Mouse (Mus musculus) layer of hippocampus, postnatal 10 days (tissue): Measurements from ENCODE around the gene Slc35f5. TPM values are rescaled to one million over a fixed set of nuclear protein-coding genes. Genes with fewer than 3 reads are reported as not detected.
"Not testable (repeated sequence)": the region's sequence is repeated elsewhere in the genome, so short reads cannot be mapped to it uniquely, and the experiment has no call there.

Experiments used
- DNase-seq, 2 experiments: peaks; one replicate each; pipeline ENCODE4 v3.0.0; 2021; ENCODE audit warnings: low spot score in 2 of 2
- long read RNA-seq: library from polyadenylated mRNA; stranded (forward); transcript quantifications from one replicate; pipeline ENCODE4 v2.0.0, GENCODE M21; 2023
- total RNA-seq, 2 experiments: library from RNA; stranded (reverse); gene quantifications; 2 replicates each; pipeline ENCODE4 v1.2.3; 2021

Slc35f5 gene
- 10 to 100 TPM; 32.3 to 36.5 TPM for total RNA-seq
- long read RNA-seq, transcript Slc35f5-201 (16 exons, 2,733 nt) = major isoform, 18 of 42 reads
- long read RNA-seq, partial matches to known transcripts = 7 of 42 reads
- long read RNA-seq, other reads (novel, unspliced or antisense) = 17 of 42 reads

DNA sequence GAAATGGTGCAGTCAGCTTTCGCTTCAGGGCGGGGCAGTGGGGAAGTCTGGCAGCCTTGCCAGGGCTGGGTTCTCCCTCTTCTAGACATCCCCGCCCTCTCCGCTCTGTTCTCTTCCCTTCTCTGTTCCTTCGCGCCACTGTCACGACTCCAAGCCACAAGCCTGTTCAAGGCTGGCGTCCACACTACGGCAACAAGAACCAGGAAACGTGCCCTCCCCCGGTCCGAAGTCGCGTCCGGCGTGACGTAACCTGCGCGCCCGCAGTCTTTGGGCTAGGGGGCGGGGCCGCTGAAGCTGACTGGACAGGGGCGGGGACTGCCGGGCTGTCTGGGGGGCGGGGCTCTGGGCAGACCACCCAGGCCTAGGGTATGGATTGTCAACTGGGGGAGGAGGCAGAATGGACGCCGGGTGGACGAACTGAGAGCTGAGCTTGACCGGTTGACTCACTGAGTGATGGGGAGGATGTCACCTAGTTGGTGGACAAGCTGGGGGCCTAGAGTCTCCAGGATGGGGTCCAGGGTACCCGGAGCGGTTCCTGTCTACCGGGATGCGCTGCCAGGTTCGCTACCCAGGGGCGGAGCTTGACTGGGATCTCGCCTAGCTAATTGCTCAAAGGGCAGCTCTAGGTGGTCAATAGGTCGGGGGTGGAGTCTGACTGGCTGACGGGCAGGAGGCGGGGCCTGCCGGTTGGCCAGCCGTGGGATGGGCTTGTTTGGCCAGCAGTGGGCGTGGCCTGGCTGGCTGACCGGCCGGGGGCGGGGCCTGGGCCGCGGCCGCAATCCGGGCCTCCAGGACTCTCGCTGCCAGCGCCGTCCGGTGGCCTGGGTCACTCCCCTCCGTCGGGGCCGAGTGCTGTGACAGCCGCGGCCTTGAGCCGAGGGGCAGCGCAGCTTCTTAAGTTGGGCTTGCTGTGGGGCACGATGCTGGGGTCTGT lies at the start of gene Slc35f5:
Gene Slc35f5, plus strand, starts transcription at position 337 of the 934 bp plus-strand sequence.
- DNase-seq = peak; percentile 95 to 96

DNA sequence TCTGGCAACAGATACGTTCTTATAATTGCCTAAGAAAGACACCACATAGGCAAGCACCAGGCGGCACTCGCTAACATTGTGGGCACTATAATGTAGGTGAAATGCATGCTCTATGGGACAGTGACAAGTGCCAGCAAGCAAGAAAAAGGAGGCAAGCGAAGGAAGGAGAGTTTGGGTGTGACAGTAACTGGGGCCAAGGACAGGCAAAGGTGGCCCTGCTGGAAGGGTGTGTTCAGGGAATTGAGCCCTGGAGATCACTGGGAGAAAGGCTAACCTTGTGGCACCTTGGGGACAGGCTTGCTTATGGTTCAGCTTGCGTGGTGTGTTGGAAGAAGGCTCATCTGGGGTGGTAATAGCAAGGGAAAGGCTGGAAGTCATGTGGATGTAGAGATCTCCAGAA lies 45.7 kb upstream of the Slc35f5 start:
- DNase-seq = no peak

DNA sequence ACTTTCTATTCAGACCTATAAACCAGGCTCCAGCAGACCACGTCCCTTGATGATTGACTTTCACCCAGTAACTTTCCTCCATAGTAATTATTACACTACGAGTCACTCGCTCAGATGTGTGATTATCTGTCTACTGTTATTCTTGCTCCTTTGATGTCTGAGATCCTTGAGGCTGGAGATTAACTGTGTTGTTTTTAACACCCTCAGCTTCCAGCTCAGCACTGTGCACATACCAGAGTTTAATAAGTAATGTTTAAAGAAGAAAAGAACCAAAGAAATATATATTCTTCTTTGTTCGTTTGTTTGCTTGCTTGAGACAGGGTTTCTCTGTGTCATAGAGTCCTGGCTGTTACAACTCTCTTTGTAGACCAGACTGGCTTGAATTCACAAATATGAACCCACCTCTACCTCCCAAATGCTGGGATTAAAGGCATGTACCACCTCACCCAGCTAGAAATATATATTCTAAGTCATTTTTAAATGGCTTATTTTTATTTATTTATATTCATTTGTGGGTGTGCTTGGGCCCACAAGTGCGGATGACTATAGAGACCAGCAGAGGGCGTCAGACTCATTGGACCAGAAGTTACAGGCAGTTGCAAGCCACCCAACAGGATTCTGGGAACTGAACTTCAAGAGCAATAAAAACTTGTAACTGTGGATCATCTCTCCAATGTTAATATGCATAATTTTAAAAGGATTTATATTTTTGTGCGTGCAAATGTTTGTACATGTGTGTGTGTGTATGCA lies 43.3 kb upstream of the Slc35f5 start:
- no peak for DNase-seq

DNA sequence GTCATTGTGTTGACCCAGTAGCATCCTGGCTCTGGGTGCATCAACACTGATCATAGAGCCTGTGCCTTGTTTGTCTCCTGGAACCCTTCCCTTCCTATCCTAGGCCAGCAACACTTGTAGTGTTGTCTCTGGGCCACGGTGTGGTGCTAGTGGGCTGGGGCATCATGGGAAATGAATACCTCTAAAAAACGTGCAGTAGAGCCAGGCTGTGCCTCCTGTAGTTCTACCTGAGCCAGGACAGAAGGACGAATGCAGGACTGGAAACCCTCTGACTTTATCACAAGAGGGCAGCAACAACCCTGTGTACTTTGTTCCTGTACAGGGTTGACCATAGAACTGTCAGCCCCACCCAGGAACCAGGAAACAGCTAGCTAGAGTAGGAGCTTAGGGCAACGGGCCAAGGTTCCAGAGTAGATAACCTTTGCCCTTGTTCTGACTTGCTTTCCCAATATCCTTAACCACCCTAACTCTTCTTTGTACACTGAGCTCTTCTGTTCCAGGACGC lies 41.2 kb upstream of the Slc35f5 start:
- DNase-seq = no peak

DNA sequence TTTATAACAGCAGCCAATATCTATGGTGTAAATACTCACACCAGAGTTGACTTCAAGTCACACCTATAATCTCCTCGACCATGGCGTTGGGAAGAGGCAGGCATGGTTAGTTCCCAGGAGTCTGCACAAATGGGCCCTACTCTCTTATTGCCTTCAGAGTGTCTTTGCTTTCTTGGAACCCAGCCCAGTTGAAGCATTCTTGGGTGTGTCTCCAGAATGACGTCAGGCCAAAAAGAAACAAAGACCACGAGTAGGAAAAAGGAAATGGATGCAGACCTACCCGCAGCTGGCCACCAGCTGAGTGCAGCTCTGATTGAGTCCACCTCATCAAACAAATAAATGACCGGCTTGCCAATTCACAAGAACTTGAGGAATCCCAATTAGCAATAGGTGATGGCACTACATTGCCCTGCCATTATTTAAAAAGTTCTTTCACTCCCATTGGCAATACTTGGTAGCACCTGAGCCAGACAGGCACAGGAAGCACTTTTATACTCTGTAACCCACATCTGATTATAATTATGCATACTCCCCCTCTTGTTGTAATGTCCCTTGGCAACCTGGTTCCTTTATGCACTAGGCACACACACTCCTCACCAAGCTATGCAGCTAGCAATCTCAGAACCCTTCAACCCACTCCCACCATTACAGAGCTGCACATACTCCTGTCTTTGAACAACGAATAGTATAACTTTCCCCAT lies 34.3 kb upstream of the Slc35f5 start:
- no peak for DNase-seq

DNA sequence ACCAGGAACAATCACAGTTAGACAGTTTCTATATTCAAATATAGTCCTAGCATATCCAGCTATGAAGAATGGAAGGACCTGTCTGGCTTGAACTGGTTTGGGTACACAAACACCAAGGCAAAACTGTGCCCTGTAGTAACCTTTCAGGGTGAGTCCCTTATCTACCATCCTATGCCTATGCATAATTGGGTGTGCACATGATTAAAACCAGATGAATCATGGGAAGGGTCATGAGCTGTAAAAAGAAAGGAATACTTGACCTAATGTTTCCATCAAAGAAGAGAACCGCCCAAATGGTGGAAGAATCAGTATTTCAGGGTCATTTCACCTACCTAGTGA lies 33.8 kb upstream of the Slc35f5 start:
- DNase-seq = no peak

DNA sequence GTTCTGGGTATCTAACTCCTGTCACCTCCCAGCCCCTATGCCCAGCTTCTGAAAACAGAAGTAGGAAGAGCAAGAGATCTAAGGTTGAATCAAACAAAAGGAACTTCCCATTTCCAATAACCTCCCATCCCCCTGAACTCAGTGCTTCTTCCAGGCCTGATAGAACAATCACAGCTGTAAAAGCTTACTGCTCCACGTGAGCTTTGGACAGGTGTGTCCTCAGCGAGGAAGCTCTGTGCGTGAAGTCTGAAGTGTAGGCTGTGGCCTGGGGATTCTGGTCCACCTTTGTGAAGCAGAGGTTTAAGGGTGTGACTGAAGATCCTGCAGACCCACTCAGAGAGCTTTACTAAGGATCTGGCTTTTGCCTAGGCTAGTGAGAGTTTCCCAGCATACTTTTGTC lies 33.0 kb upstream of the Slc35f5 start:
- DNase-seq = no peak

DNA sequence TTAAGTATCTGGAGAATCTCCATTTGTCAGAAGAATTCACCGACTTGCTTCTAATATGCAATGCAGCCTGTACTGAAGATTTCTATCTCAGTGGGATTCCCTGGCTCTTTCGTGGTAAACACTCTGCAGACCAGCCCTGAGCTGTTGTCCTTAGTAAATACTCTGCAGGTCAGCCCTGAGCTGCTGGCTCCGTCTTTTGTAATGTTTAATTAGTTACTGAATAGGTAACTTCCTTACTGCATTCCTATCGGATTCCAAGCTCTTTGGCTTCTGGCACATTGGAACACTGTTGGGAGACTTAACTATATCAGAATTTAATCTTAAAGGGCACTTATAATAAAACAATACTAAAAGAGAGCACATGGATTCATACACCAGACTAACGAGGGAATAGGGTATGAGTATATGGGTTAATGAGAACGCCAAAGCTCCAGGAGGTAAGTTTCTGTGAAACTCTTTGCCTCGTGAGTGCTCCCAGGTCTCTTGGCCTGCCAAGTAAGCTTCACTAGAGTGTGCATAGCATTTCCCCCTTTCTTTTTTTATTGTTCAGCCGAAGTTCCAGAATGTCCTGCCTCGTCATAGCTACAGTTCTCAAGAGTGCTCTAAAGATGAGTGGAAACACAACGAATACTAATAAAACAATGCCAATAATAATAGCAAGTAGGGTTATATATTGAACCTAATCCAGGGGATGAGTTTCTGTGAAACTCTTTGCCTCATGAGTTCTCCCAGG lies 27.0 kb upstream of the Slc35f5 start:
- DNase-seq = not testable (repeated sequence)

DNA sequence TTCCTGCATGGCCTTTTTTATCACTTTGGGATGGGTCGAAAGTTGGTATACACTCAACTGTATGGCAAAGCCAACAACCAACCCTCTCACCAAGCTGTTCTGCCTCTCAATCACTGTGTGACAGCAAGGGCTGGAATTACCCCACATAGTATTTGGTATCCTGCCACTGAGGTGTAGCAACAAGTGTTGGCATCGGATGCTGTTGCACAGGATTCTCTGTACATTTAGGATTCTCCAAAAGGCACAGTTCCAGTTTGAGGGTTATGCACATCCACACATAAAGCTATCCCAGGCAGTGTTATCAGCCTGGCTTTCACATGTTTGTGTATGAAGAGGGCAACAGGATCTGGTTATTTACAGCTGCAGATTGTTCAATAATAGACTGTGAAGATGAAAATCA lies 23.3 kb upstream of the Slc35f5 start:
- no peak for DNase-seq

DNA sequence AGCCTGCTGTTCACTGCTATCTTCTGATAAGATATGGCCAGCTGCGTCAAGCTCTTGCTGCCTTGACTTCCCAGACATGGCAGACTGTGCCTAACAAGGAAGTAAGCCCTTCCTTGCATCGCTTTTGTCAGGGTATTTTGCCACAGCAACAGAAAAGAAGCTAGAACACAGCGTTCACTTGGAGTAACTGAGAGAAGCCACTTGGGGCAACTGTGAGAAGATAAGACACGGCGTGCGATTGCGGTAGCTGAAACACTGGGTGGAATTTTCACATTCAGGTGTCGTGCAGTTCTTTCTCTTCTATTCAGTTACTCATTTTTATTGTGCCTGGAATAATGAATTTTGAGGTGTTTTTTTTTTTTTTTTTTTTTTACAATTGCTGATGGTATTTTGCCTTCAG lies 22.6 kb upstream of the Slc35f5 start:
- no peak for DNase-seq

DNA sequence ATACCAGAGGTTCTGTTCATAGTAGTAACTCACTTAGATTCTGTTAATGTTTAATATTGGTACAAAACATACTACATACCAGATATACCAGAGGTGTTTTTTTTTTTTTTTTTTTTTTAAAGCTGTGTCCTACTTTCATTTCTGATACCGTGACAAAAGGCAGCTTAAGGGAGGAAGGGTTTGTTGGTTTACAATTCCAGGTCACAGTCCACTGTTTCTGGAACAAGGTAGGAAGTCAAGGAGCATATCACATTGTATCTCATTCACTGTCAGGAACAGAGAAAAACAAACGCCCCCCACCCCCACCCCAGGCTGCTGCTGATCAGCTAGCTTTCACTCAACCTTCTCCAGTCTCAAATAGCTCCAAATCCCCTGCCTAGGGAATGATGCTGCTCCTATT lies 21.1 kb upstream of the Slc35f5 start:
- DNase-seq = no peak

DNA sequence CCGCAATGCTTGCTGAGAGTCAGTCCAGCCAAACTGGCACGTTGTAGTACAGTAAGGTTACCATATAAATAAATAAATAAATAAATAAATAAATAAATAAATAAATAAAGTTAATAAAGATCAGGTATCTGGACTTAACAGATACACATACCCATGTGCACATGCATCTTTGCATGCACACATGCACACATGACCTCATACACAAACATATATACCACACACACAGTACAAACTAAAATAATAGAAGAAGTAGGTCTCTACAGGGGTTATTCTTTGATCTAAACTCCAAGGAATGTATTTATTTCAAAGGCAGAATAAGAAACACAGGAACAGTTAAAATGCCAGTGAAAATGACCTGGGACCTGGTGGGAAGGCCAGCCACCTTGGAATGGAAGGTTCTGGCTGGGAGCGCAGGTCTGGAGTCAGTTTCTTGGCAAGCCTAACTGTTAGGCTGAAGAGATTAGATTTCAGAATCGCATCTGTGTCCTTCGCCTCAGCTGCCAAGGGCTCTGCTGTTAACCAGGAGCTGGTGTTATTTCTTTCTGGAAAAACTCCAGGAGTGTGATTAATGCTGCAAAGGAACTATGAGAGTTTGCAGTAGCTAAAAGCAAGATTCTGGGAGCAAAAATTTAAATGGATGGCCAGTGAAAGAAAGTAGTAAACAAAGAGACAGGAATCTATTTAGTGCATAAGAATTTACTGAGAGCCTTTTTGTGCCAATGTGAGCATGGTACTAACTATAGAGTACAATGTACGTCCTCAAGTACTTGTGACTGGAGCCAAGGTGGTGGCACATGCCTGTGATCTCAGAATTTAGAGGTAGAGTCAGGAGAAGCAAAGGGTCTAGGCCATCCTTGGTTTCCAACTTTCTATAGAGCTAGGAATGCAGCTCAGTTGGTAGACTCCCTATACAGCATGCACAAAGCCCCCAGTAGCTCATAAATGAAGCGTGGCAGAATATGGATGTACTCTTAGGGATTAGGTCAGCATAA lies 18.1 kb upstream of the Slc35f5 start:
- no peak for DNase-seq

DNA sequence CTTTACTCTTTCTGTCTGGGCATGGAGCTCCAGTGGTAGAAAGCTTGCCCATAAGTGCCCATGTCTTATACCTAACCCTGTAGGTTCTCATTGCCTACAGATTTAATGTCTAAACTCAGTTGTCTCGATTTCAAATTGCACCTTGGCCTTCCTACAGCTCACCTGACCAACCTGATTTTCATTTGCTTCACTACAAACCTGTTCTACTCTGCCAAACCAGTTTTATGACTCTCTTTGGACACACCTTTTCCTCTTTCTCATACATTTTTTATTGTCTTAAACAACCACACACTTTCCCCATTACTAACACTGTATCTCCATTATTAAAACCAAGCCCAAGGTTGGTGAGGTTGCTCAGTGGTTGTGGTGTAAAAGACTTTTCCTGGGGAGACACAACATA lies 10.5 kb upstream of the Slc35f5 start:
- DNase-seq = no peak

DNA sequence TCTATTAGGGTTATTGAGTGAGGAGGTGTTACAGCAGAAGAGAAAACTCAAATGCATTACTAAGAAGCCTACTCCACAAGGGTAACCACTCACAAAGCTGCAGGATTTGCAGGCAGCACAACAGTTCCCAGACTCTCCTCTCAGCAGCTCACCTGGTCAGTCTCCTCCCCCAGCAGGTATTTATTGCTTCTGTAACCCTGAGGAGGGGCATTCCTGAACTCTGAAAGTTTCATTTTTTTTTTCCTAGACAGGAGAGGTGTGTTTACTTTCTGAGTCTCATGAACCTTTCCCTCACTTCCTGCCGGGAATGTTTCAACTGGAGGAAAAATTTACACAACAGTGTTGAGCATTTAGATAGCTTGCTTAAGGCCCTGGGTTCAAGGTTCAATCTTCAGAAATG lies 10.0 kb upstream of the Slc35f5 start:
- DNase-seq = no peak

DNA sequence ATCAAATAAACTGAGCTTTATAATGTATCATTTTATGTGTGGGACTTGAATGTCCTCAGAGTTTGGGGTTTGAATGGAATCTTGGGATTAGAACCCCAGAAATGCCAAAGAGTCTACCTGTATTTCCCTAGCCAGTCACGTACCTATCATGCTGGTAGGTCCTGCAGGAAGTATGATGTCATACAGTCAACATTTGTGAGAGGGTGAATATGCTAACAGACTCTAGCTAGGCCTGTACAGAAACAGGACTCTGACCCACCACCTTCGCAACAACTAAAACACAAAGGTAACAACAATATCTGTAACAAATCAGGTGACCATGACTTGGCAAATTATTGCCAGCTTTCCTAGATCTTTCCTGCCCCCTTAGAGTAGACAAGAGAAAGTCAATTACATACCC lies 8.8 kb upstream of the Slc35f5 start:
- no peak for DNase-seq

DNA sequence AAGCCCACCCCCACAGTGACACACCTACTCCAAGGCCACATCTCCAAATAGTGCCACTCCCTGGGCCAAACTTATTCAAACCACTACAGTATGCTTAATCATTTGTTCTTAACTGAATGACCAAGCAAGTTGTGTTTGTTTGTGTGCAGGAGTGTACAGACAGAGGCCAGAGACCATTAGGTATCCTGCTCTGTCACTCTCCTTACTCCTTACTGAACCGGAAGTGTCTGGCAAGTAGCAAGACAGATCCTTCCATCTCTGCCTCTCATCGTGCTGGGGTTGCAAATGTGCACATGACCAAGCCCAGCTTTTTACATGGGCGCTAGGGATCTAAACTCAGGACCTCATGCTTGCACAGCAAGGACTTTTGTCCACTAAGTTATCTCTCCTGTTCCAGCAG lies 1.1 kb upstream of the Slc35f5 start:
- DNase-seq = no peak

DNA sequence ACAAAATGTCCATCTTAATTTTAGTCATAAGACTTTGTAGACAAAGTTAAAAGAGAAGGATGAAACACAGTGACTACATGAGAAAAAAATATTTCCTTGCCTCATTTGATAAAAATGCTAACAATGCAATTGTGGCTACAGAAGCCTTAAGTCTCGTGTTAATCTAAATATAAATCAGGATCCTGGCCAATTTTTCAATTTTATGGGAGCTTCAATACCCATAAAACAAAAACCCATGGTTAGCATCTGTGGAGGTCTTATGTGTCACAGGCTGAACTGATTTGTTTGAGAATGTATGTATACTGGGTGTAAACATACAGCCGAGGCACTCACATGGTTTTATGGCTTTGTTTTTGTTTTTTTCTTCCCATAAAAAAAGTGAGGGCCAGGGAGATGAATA lies 674 bp upstream of the Slc35f5 start:
- DNase-seq = no peak

DNA sequence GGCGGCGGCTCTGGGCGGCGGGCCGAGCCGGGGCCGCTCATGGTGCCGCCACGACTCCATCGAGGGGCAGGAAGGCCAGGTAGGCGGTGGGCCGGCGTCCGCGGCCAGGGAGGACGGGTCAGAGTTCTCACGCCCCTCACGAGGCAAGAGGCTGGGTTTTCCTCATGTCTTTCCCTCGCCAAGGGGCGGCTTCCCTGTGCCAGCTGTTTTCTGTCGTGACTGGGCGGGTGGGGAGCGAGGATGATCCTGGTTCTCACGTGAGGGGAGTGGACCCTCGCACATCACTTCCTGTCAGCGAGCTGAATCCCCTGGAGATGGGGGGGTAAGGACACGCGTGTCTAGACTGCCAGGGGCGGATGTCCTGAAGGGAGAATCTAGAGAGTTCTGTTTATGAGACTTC lies 811 bp downstream of the Slc35f5 start:
- DNase-seq = peak; percentile 68 to 69

DNA sequence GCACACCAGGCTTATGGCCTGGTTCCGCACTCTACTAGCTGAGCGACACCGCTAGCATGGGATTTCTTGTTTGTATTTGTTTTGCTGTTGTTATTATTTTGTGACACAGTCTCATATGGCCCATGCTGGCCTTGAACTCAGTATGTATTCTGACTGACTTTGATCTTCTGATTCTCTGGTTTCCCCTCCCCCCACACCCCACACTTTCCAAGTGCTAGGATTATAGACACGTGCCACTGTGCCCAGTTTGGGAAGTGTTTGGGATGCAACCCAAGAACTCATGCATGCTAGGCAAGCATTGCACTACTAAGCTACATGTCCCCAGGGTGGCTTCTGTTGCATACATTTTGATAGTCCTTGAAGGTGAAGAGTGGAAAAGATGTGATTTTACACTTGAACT lies 1.4 kb downstream of the Slc35f5 start:
- no peak for DNase-seq

DNA sequence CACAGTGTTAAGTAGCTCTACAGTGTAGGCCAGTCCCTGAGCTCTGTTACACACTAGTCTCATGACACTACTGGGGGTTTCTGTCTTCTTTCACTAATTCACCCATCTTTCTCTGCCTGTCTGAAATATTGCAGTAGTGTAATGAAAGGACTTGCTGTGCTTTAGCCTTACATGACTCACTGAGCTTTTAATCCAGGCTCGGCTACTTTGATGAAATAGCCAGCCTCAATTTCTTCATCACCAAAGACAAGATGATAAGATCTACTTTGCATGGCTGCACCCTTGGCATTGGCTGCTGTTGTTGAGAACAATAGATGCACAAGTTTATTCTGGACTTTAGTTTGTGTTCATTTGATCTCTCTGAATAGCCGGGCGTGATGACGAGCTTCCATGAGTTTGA lies 7.7 kb downstream of the Slc35f5 start:
- no peak for DNase-seq
